Mouse (Mus musculus): ENCODE measurements at regions not wholly inside any gene's neighbourhood (a gene's known extent, or its start where the extent isn't known, plus 50 kb on each side); places are given as distances from the start of the nearest gene placed in this dataset.

DNA sequence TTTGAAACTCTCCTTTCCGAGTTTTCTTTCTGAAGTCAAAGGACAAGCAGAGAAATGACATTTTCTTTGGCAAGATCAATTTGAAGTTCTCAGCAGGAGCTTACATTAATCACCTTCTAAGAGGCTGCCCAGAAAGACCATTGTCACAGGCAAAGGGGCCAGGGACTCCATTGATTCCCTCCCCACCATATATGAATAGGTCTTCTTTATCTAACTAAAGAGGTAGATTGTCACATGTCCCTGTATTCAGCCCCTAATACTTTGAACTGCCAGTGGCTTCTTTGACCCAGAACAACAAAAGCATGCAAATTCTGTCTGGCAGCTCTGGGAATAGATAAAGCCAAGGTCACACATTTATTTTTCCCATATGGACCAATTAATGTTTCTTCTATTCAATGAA is 602.6 kb downstream of the Hs3st4 start:
- TF ChIP-seq CTCF (IDR thresholded peaks at IDR 0.05; ENCODE audit: extremely low read depth, insufficient read depth, low read length): no peak
- no peak for TF ChIP-seq POLR2A (IDR thresholded peaks at IDR 0.05; ENCODE audit: extremely low read depth, insufficient read depth, low read length)

Data from cortical plate, adult 2 months (tissue).